Mouse (Mus musculus): ENCODE measurements around the gene Phf11d. TPM values are rescaled to one million over a fixed set of nuclear protein-coding genes. Genes with fewer than 3 reads are reported as not detected.
A peak's percentile ranks its signal among the peaks of the same experiment; 100 is the strongest.
"Not testable (repeated sequence)": the region's sequence is repeated elsewhere in the genome, so short reads cannot be mapped to it uniquely, and the experiment has no call there.

Phf11d gene
- polyA plus RNA-seq (2015; fragmentation: Nextera tagmentation; extraction: Ambion mirVana), result 0.91 and 1.3 TPM in 2 replicates

GRCm38 (mm10) chr14:59365244-59365644 lies at the start of gene Phf11d:
TSS of gene Phf11d (minus strand) at chr14:59365470.
- Histone ChIP-seq H3K4me3 (ENCODE audit: low read length) (no peak within 1 kb of the TSS), H3K4me2 (replicated peaks; ENCODE audit: low read depth, low read length) (no peak within 1 kb of the TSS), H3K27ac (ENCODE audit: low read length) (no peak within 1 kb of the TSS), H3K9ac (replicated peaks; ENCODE audit: low read length) (no peak within 1 kb of the TSS), H3K9me3 (ENCODE audit: low read length) (no peaks in the 10 kb centered on the region), H3K4me1 (ENCODE audit: insufficient read depth, low read length) (no peaks in the 10 kb centered on the region), H3K36me3 (ENCODE audit: insufficient read depth, low read length) (no peaks in the 10 kb centered on the region), H3K27me3 (ENCODE audit: insufficient read depth, low read length) (no peaks in the 10 kb centered on the region)
- ATAC-seq (ENCODE audit: low FRiP score, low TSS enrichment), result no peak
- WGBS, result 83% methylated on average over 6 of the region's 6 CpGs

GRCm38 (mm10) chr14:59414979-59415378 lies 49.7 kb upstream of the Phf11d start:
- 89% methylated on average over 2 of the region's 2 CpGs for WGBS
- not testable (repeated sequence) for H3K27ac ChIP-seq (ENCODE audit: low read length); ATAC-seq (ENCODE audit: low FRiP score, low TSS enrichment); H3K4me2 ChIP-seq (replicated peaks; ENCODE audit: low read depth, low read length); H3K9me3 ChIP-seq (ENCODE audit: low read length); H3K4me3 ChIP-seq (ENCODE audit: low read length); H3K4me1 ChIP-seq (ENCODE audit: insufficient read depth, low read length); H3K9ac ChIP-seq (replicated peaks; ENCODE audit: low read length); H3K27me3 ChIP-seq (ENCODE audit: insufficient read depth, low read length)
- peaks cover 20% of the 10 kb centered on the region for H3K36me3 ChIP-seq (ENCODE audit: insufficient read depth, low read length)

- no peak overlapping the region for H3K27ac ChIP-seq (ENCODE audit: low read length)
- H3K9me3 ChIP-seq (ENCODE audit: low read length), result no peaks in the 10 kb centered on the region
- H3K27me3 ChIP-seq (ENCODE audit: insufficient read depth, low read length), result no peaks in the 10 kb centered on the region
- no peaks in the 10 kb centered on the region for H3K4me1 ChIP-seq (ENCODE audit: insufficient read depth, low read length)
- H3K4me2 ChIP-seq (replicated peaks; ENCODE audit: low read depth, low read length), result no peak overlapping the region
- H3K4me3 ChIP-seq (ENCODE audit: low read length), result no peak overlapping the region
- no peak for ATAC-seq (ENCODE audit: low FRiP score, low TSS enrichment)
- H3K9ac ChIP-seq (replicated peaks; ENCODE audit: low read length), result no peak overlapping the region
- 76% methylated on average over 2 of the region's 2 CpGs for WGBS
- H3K36me3 ChIP-seq (ENCODE audit: insufficient read depth, low read length), result no peaks in the 10 kb centered on the region
These were observed 31.7 kb upstream of the Phf11d start for GRCm38 (mm10) chr14:59396999-59397398.

- no peak for ATAC-seq (ENCODE audit: low FRiP score, low TSS enrichment)
- no peaks in the 10 kb centered on the region for H3K9me3 ChIP-seq (ENCODE audit: low read length)
- no peak within 1 kb of the TSS for H3K4me2 ChIP-seq (replicated peaks; ENCODE audit: low read depth, low read length)
- no peak within 1 kb of the TSS for H3K4me3 ChIP-seq (ENCODE audit: low read length)
- no peak within 1 kb of the TSS for H3K27ac ChIP-seq (ENCODE audit: low read length)
- no peak within 1 kb of the TSS for H3K9ac ChIP-seq (replicated peaks; ENCODE audit: low read length)
- 87% methylated on average over 3 of the region's 3 CpGs for WGBS
- H3K4me1 ChIP-seq (ENCODE audit: insufficient read depth, low read length), result no peaks in the 10 kb centered on the region
- no peaks in the 10 kb centered on the region for H3K36me3 ChIP-seq (ENCODE audit: insufficient read depth, low read length)
- H3K27me3 ChIP-seq (ENCODE audit: insufficient read depth, low read length), result no peaks in the 10 kb centered on the region
These were observed 30.0 kb upstream of the Phf11d start, which contains the start of gene Phf11c for GRCm38 (mm10) chr14:59395281-59395680. TSS of gene Phf11c (minus strand) at chr14:59395381.

GRCm38 (mm10) chr14:59390181-59390580 lies 24.9 kb upstream of the Phf11d start:
- H3K4me2 ChIP-seq (replicated peaks; ENCODE audit: low read depth, low read length); H3K27me3 ChIP-seq (ENCODE audit: insufficient read depth, low read length); H3K9me3 ChIP-seq (ENCODE audit: low read length); H3K36me3 ChIP-seq (ENCODE audit: insufficient read depth, low read length); H3K4me1 ChIP-seq (ENCODE audit: insufficient read depth, low read length); H3K27ac ChIP-seq (ENCODE audit: low read length); H3K9ac ChIP-seq (replicated peaks; ENCODE audit: low read length); H3K4me3 ChIP-seq (ENCODE audit: low read length): not testable (repeated sequence)
- WGBS, result 64% methylated on average over 4 of the region's 4 CpGs
- 0 out of 2 replicates have a peak, but pooled peaks have one; percentile 35 for ATAC-seq (ENCODE audit: low FRiP score, low TSS enrichment)

- Histone ChIP-seq H3K9me3 (ENCODE audit: low read length) (no peaks in the 10 kb centered on the region), H3K4me3 (ENCODE audit: low read length) (no peak overlapping the region), H3K27me3 (ENCODE audit: insufficient read depth, low read length) (no peaks in the 10 kb centered on the region), H3K27ac (ENCODE audit: low read length) (no peak overlapping the region), H3K9ac (replicated peaks; ENCODE audit: low read length) (no peak overlapping the region), H3K36me3 (ENCODE audit: insufficient read depth, low read length) (no peaks in the 10 kb centered on the region), H3K4me1 (ENCODE audit: insufficient read depth, low read length) (no peaks in the 10 kb centered on the region), H3K4me2 (replicated peaks; ENCODE audit: low read depth, low read length) (no peak overlapping the region)
- WGBS, result 77% methylated on average over 1 of the region's 1 CpGs
- no peak for ATAC-seq (ENCODE audit: low FRiP score, low TSS enrichment)
These were observed 24.3 kb upstream of the Phf11d start for GRCm38 (mm10) chr14:59389532-59389931.

- no peak overlapping the region for H3K27ac ChIP-seq (ENCODE audit: low read length)
- 92% methylated on average over 25 of the region's 25 CpGs for WGBS
- no peak overlapping the region for H3K4me3 ChIP-seq (ENCODE audit: low read length)
These were observed 5.2 kb upstream of the Phf11d start for GRCm38 (mm10) chr14:59370348-59371068.

GRCm38 (mm10) chr14:59366386-59367105 lies 1.3 kb upstream of the Phf11d start:
- H3K9ac ChIP-seq (replicated peaks; ENCODE audit: low read length), result no peak overlapping the region
- no peak overlapping the region for H3K4me2 ChIP-seq (replicated peaks; ENCODE audit: low read depth, low read length)
- no peaks in the 10 kb centered on the region for H3K27me3 ChIP-seq (ENCODE audit: insufficient read depth, low read length)
- H3K4me3 ChIP-seq (ENCODE audit: low read length), result no peak overlapping the region
- no peaks in the 10 kb centered on the region for H3K4me1 ChIP-seq (ENCODE audit: insufficient read depth, low read length)
- peaks cover 9% of the 10 kb centered on the region for H3K9me3 ChIP-seq (ENCODE audit: low read length)
- no peaks in the 10 kb centered on the region for H3K36me3 ChIP-seq (ENCODE audit: insufficient read depth, low read length)
- 74% methylated on average over 8 of the region's 8 CpGs for WGBS
- no peak overlapping the region for H3K27ac ChIP-seq (ENCODE audit: low read length)
- ATAC-seq (ENCODE audit: low FRiP score, low TSS enrichment), result no peak

More at GRCm38 (mm10) chr14:59370348-59371068, 5.2 kb upstream of the Phf11d start:
- Histone ChIP-seq H3K4me1 (ENCODE audit: insufficient read depth, low read length) (no peaks in the 10 kb centered on the region), H3K9me3 (ENCODE audit: low read length) (peaks cover 15% of the 10 kb centered on the region), H3K27me3 (ENCODE audit: insufficient read depth, low read length) (no peaks in the 10 kb centered on the region), H3K9ac (replicated peaks; ENCODE audit: low read length) (no peak overlapping the region), H3K36me3 (ENCODE audit: insufficient read depth, low read length) (no peaks in the 10 kb centered on the region), H3K4me2 (replicated peaks; ENCODE audit: low read depth, low read length) (no peak overlapping the region)
- ATAC-seq (ENCODE audit: low FRiP score, low TSS enrichment), result no peak

- H3K9me3 ChIP-seq (ENCODE audit: low read length); H3K27ac ChIP-seq (ENCODE audit: low read length); H3K36me3 ChIP-seq (ENCODE audit: insufficient read depth, low read length); H3K4me2 ChIP-seq (replicated peaks; ENCODE audit: low read depth, low read length); H3K27me3 ChIP-seq (ENCODE audit: insufficient read depth, low read length); H3K4me3 ChIP-seq (ENCODE audit: low read length); H3K9ac ChIP-seq (replicated peaks; ENCODE audit: low read length); H3K4me1 ChIP-seq (ENCODE audit: insufficient read depth, low read length); ATAC-seq (ENCODE audit: low FRiP score, low TSS enrichment): not testable (repeated sequence)
- WGBS, result 70% methylated on average over 1 of the region's 1 CpGs
These were observed 24.1 kb downstream of the Phf11d start, which contains the start of gene Phf11b for GRCm38 (mm10) chr14:59341189-59341588. TSS of gene Phf11b (minus strand) at chr14:59341351.

- H3K27ac ChIP-seq (ENCODE audit: low read length), result no peak overlapping the region
- H3K36me3 ChIP-seq (ENCODE audit: insufficient read depth, low read length), result no peaks in the 10 kb centered on the region
- no peak for ATAC-seq (ENCODE audit: low FRiP score, low TSS enrichment)
- WGBS, result 73% methylated on average over 1 of the region's 1 CpGs
- H3K9me3 ChIP-seq (ENCODE audit: low read length), result no peaks in the 10 kb centered on the region
- H3K9ac ChIP-seq (replicated peaks; ENCODE audit: low read length), result no peak overlapping the region
- no peaks in the 10 kb centered on the region for H3K27me3 ChIP-seq (ENCODE audit: insufficient read depth, low read length)
- H3K4me3 ChIP-seq (ENCODE audit: low read length), result no peak overlapping the region
- H3K4me2 ChIP-seq (replicated peaks; ENCODE audit: low read depth, low read length), result no peak overlapping the region
- no peaks in the 10 kb centered on the region for H3K4me1 ChIP-seq (ENCODE audit: insufficient read depth, low read length)
These were observed 25.7 kb downstream of the Phf11d start for GRCm38 (mm10) chr14:59339541-59339940.

Measured in kidney, embryonic 16.5 days (tissue).